Mouse (Mus musculus) megakaryocyte-erythroid progenitor cell, adult 5-6 weeks (primary cell): ENCODE data around the gene Rassf7. TPM values are rescaled to one million over a fixed set of nuclear protein-coding genes. Genes with fewer than 3 reads are reported as not detected.
"Not testable (repeated sequence)": the region's sequence is repeated elsewhere in the genome, so short reads cannot be mapped to it uniquely, and the experiment has no call there.

Source experiments
- ATAC-seq: replicated peaks from 2 replicates; pipeline ENCODE4 v1.8.0; 2016; ENCODE audit warnings: mild to moderate bottlenecking, inconsistent platforms; ENCODE audit not compliant: severe bottlenecking, poor library complexity, low FRiP score, low TSS enrichment
- total RNA-seq, 2 experiments: library from RNA; stranded (forward) in 1 of 2; stranded (reverse) in 1 of 2; fragments of 200-1000, 215-1000 nt in 1 of 2; fragments of >200 nt in 1 of 2; fragmentation: Nextera tagmentation in 1 of 2; gene quantifications; 2 replicates each; pipeline ENCODE4 v1.2.3; 2014 to 2017

The Rassf7 gene
- total RNA-seq, 2 experiments from 2014 or later, result 3.4 to 6.4 TPM

- ATAC-seq, result no peak
Observed at GRCm38 (mm10) chr7:141219558-141220099, 4.0 kb downstream of the Rassf7 start.

DNA sequence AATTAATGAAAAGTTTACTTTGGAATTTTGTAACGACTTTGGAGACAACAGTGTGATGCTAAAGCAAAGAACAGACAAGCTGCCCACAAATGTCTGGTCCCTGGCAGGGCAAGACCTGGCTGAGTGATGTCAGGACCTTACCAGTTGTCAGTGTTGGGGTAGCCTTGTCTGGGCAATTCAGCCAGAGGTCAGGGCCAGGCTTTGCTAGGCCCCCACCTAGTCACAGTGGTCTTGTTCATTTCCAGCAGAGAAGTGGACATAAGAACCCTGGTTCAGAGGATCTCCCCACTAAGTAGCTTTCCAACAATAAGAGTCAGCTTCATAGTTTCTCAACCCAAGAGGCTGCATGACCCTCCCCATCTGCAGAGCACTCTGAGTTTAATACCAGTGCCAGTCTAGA, 4.7 kb downstream of the Rassf7 start:
- ATAC-seq, result no peak

- peak; percentile 95 for ATAC-seq
Observed at GRCm38 (mm10) chr7:141221249-141222125, 5.8 kb downstream of the Rassf7 start.

DNA sequence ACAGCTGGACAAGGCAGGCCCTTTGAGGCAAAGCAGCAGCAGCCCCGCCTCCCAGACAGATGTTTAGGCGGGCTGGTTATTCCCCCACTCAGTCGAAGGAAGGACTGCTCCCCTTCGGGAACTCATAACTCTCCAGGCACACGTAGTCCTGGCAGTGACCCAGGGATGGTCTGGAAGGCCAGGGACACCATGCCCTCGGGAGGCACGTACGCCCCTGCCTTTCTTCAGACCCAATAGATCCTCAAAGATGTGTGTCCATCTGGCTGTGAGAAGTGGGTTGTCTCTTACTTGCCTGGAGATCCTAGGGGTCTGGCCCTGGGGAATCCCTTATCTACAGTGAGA, 6.4 kb downstream of the Rassf7 start:
- ATAC-seq, result no peak

DNA sequence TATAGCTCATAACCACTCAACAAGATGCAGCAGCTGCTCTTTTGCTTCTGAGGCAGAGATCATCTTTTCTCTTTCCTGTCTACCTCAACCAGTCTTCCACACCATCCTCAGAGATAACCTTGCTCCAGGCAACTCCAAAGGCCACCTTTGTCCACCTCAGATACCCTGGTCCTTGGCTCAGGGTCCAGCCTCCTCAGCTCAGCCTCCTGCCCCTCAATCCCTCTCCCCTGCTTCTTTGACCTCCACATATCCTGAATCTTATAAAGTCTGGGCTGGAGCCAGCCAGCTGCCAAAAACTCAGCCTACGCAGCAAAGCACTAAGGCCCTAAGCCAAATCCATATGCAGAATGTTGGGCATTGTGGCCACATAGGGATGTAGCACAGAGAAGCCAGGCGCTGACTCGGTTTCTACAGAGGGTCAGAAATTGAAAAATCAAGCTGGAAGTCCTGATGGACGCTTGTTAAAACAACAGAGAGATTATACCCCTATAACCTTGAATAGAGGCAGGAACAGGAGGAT, 7.1 kb downstream of the Rassf7 start:
- no peak for ATAC-seq

- no peak for ATAC-seq
Observed at GRCm38 (mm10) chr7:141226535-141226934, 10.9 kb downstream of the Rassf7 start.

DNA sequence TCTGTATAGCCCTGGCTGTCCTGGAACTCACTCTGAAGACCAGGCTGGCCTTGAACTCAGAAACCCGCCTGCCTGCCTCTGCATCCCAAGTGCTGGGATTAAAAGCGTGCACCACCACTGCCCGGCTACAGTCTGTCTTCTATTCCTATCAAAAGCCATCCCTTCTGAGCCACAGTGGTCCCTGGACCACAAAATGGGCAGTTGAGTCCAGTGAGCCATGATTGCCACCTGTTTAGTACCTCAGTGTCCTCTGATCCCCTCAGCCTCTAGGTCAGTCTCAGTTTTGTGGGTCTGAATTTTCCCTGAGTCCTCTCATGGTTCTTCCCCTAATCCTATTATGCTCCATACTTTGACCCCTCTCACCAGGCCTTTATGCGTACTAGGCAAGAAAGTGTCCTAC, 12.1 kb downstream of the Rassf7 start:
- ATAC-seq, result no peak

DNA sequence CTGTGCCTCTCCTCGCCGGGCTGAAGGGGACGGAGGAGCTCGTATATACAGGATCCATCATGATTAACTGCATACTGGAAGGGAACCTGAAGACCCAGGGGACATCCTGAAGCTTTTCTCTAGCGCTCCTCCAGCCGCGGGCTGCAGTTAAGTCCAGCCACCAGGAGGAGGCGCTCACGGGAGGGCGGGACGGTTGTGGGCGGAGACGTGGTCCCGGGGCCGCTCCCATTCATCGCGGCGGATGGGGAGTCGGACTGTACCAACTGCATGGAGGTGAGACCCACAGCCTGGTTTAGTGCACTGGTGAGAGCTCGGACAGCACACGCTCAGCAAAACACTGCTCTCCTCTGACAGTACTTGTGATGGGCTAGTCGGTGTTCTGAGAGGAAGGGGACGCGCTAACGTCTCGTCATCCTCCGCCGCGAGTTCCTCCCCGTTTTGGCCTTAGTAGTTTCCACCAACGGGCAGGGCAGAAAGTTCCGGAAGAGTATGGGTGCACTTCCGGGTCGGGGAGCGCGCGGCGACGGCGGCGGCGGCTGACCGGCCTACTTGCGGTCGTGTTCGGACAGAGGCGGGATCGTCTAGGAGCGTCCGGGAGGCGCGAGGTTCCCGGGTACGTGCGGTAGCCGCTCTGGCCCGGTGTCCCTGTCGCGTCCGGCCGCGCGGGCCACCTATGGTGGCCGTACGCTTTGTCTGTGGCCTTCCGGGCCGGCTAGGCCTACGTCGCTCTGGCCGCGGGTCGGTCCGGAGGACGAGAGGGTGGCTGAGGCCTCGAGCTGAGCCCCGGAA, 12.8 kb downstream of the Rassf7 start, which contains the start of gene Phrf1:
Phrf1 (plus strand) TSS at position 506 of the 789 bp plus-strand sequence.
- peak; percentile 90 for ATAC-seq

DNA sequence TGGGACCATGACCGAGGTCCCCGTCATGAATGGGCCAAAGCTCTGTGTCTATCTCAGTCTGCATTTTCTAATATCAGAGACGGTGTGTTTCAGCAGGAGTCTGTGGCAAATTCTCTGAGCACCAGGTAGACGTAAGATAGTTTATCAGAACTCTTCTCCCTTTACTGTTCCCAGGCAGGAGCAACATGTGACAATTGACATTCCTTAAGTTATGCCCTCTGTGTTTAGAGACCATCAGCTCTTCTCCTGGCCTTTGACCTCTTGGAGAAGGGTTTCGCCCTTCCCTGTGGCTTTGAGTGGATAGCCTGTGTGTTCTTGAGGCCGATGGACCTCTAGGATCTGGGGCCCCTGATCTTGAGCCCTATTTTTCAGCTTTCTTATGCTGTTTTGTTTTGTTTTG, 14.0 kb downstream of the Rassf7 start:
- ATAC-seq, result no peak

DNA sequence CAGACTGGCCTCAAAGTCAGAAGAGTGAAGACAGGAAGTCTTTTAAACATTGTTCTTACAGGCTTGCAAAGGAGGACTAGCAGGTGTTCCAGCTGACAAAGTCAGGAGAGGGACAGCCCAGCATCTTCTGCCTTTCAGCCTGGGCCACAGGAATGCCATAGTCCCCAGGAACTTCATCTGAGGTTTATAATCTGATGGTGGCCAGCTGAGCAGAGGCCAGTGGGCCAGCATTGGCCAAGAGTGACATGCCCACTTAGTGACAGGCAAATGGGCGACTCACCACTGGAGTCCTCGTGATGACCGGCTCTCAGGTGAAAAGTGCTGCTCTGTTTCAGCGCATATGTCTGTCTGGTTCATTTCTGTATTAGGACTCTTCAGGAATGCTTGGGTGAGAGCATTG, 14.9 kb downstream of the Rassf7 start:
- ATAC-seq, result no peak

GRCm38 (mm10) chr7:141231111-141231510, 15.5 kb downstream of the Rassf7 start:
- ATAC-seq, result no peak

GRCm38 (mm10) chr7:141231551-141231950, 15.9 kb downstream of the Rassf7 start:
- no peak for ATAC-seq

- ATAC-seq, result not testable (repeated sequence)
Observed at GRCm38 (mm10) chr7:141250486-141250885, 34.8 kb downstream of the Rassf7 start.

DNA sequence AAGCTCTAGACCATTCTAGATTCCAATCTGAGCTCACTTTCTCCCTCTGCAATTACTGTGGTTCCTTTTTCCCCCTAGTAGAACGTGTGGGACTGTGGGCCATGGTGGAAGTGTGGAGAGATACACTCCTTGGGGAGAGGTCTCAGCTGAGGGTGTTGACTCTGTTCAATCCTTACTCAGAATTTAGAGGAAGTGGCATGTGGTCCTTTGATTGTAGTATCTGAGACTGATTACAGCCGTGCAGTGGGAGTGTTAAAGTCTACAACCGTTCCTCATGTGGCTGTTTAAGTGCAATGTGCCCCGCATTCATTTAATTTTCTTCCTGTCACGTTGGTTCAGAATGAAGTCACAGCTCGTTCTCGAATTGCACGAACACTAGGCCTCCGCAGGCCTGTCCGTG, 40.5 kb downstream of the Rassf7 start:
- no peak for ATAC-seq

GRCm38 (mm10) chr7:141261480-141261879, 45.8 kb downstream of the Rassf7 start:
- ATAC-seq, result no peak

GRCm38 (mm10) chr7:141263640-141264039, 48.0 kb downstream of the Rassf7 start:
- ATAC-seq, result no peak

DNA sequence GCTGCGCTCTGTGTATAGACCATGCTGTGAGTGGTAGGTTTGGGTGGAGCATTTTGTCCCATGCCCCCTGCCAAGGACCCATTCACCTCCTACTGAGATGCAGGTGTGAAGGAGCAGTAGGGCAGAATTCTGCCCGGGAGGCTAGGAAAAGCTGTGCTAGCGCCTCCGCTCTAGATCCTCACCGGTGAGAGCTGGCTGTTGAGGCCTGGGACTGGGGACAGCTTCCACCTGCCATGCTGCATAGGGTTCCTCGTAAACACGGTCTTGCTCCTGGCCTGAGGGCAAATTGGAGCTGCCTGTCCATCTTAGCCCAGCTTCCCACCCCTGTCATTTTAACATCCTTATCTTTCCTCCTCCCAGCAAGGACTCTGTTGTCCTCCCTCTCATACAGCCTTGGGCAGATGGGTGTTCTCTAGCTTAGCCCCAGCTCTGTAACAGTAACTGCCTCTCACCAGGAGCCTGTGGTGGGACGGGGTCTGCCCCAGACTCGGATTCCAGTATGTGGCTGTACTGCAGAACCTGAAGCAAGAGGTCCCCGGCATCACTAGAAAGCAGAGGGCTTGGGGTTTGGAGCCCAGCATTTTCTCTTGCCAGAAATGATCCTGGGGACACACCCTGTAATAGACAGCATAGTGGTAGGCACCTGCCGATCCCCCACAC, 48.5 kb downstream of the Rassf7 start:
- no peak for ATAC-seq

DNA sequence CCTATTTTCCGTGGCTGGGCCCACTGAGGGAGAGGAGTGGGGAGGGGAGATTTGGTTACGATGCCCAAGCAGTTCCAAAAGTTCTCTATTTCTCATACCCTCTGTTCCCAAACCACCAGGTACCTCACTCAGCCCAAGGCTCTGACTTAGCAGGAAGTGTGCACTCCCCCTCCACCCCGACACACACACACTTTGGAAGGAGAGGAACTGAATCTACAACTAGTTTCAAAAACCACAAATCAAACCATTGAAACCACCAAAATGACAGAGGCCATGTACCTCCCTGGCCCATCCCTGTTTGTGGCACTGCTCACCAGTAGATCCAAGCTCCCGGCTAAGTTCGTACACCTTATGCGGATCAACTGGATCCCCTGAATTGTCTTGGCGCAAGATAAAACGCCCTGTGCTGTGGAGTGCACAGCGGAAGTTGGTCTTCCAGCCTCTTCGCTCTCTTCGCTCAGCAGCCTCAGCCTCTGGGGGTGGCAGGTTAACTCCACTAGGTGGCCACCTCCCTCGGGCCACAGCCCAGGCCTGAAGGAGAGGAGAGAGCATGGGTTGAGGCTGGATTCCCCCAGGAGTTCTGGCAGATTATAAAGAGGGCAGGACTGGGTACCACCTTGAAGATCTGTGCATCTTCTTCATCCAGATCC, 49.2 kb downstream of the Rassf7 start:
- ATAC-seq, result peak; percentile 73

GRCm38 (mm10) chr7:141265411-141265738, 49.7 kb downstream of the Rassf7 start:
- ATAC-seq, result peak; percentile 17; the same call in 1 of the 2 replicates
